Mouse (Mus musculus): ENCODE data around the gene Rnaseh2b. TPM values are rescaled to one million over a fixed set of nuclear protein-coding genes. Genes with fewer than 3 reads are reported as not detected.
A peak's percentile ranks its signal among the peaks of the same experiment; 100 is the strongest.

Rnaseh2b gene
- polyA plus RNA-seq (2017; shearing (Covaris generic)): 10 to 100 TPM; 24.5 to 34.1 TPM

DNA sequence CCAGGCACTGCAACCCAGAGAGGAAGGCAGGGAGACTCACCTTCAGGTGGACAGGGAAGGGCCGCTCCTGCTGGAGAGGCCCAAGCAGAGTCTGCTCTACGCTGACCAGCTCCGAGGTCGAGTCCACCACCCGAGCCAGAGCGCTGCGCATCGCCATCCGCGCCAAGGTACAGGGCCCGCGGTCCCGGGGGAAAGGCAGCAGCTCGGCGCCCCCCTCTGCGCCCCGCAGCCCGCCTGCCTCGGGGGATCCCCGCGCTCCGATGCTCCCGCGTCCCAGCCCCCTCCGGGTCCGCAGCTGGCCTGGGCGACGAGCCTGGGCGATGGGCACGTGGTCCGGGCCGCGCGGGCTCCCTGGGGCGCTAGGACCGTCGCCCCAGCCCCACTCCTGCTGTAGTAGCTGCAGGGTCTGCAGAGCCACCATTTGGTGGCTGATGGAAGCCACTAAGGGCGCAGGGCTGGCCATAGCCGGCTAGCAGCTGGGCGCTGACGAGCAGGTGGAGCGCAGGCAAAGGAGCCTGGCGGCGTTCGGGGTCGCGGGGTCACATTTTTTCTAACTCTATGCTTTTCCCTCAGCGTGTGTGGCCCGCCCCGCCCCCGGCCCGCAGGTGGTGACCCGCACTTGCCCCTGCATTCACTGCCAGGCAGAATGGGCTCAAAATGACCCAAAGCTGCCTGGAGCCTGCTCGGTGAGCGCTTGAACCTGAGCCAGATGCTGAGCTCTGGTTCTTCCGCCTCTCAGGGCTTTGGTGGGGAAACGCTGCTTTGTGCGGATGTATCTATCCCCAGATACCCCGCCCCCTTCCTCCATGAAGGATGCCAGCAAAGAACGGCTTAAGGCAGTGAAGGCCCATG lies at the start of gene Rnaseh2b, which contains the start of gene Dleu7:
Rnaseh2b (plus strand) TSS at position 102 of the 852 bp plus-strand sequence.
Dleu7 (minus strand) TSS at position 560 of the 852 bp plus-strand sequence.
- ATAC-seq: peak; percentile 77

- ATAC-seq: no peak
Measured at GRCm38 (mm10) chr14:62243530-62243929, 48.9 kb upstream of the Rnaseh2b start.

DNA sequence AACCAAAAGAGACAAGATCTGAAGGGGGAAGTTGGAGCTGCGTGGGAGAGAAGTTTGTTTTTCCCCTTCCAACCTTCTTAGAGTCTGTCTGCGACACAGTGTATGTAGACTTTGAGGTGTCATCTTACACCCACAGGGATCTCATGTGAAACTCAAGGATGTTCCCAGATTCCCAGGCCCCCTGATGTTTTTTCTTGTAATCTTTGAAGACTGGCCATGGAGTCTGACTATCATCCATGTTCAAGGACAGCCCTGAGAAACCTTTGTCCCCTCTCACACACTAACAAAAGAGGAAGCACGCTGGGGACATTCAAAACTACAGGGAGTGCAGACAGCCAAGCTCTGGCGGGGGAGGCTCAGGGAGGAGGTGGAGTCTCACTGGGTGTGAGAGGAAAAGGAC lies 46.8 kb upstream of the Rnaseh2b start:
- ATAC-seq: no peak

DNA sequence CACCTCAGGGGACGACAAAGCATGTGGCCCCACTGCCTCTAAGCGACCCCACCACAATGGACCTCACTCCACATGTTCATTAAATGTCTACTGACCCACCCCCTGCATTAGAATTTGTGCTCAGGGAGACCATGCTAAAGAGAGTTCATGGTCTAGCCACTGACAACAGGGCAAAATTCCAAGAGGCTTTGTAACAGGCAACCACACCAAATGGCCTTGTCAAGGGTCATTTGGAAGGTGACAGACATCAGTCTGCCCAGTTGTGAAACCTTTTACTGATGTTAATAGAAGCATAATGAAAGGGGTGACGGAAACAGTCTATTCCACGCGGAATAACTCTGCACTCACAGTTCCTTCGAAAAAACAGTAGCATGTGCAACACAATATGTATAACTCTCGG lies 44.0 kb upstream of the Rnaseh2b start:
- no peak for ATAC-seq

- no peak for ATAC-seq
Measured at GRCm38 (mm10) chr14:62248796-62249195, 43.6 kb upstream of the Rnaseh2b start.

DNA sequence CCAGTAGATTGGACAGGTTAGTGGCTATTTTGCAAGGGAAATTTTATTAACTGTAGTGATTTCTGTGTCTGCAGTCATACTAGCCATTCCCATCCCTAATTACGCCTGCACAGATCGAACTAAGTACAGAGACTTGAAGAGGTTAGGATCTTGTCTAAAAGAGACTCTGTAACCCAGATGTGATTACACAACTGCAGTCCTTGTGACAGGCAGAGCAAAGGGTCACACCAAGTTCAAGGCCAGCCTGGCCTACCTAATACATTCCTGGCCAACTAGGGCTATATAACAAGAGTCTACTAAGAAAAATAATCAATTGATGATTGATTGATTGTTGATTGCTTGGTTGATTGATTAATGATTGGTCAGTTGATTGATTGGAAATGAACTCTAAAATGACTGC lies 43.1 kb upstream of the Rnaseh2b start:
- ATAC-seq: no peak

GRCm38 (mm10) chr14:62250046-62250445 lies 42.3 kb upstream of the Rnaseh2b start:
- no peak for ATAC-seq

DNA sequence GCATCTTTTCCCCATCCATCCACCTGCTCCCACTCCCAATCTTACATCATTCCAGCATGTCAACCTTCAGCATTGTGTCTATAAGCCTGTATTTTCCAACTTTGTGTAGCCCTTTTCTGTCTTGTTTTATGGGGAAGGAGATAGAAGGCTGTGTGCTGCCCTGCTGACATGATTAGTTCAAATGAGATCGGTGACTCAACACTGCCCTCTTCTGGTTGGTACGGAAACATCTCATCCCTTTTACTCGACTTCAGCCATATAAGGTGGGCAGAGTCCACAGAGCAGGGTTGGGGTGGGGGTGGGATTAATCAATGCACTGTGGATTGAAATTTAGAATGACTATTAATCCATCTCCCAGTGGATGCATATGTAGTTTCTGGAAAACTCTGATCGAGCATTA lies 40.4 kb upstream of the Rnaseh2b start:
- peak; percentile 58 for ATAC-seq

- no peak for ATAC-seq
Measured at GRCm38 (mm10) chr14:62254371-62254770, 38.0 kb upstream of the Rnaseh2b start.

GRCm38 (mm10) chr14:62256066-62256465 lies 36.3 kb upstream of the Rnaseh2b start:
- ATAC-seq: no peak

GRCm38 (mm10) chr14:62258125-62258524 lies 34.3 kb upstream of the Rnaseh2b start:
- no peak for ATAC-seq

DNA sequence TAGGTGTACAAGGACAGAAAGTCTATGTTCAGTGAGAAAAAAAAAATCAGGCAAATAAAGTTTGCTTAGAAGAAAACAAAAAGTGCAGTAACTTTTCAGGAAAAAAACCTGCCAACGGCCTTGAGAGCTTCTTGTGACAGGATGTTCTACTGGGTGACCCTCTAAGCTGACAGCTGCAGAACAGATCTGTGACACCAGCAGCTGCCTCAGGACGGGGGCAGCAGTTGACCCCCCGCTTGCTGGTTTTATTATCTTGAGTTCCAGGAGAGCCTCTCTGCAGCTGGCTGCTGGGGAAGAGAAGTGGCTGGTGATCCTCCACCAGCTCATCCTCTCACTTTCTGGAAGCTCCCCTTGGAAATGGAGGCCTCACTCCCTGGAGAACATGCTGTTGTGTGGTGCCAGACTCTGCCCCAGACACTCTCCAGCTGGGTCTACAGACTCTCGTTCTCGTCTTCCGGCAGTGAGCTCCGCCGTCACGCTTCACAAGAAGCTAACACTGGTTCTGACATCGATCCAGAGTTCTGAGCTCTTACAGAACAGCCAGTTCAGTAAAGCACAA lies 33.3 kb upstream of the Rnaseh2b start:
- ATAC-seq: no peak

GRCm38 (mm10) chr14:62270698-62271396 lies 21.5 kb upstream of the Rnaseh2b start:
- ATAC-seq: no peak

DNA sequence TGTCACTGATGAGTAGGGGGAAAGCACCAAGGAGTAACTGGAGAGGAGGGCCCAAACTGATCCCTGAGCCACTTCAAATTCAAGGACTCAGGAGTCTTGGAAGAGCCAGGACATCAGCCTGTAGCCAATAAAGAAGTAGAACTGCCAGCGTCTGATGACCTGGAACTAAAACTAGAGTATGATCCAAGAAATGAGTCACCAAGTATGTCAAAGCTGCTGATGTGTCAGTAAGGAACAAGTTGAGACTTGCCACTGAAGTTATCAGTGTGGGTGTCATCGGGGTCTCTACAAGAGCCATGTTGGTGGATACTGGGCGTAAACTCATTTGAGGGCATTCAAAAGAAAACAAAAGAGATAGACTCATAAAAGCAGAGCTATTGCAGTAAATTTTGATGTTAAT lies 18.8 kb upstream of the Rnaseh2b start:
- ATAC-seq: no peak

- ATAC-seq: no peak
Measured at GRCm38 (mm10) chr14:62282974-62283373, 9.4 kb upstream of the Rnaseh2b start.

DNA sequence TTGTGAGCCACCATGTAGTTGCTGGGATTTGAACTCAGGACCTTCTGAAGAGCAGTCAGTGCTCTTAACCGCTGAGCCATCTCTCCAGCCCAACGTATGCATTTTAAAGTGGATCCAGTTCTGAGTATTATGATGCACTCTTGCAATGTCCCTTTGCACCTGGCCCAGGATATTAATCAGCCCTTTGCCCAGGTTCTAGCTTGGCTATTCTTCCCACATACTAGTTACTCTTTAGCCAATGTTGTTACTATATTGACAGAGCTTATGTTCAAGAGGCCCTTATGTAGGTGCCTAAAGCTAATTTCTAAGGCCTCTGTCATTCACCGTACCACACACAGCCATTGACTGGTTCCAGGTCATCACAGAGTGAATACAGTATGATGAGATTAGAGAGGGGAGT lies 3.7 kb upstream of the Rnaseh2b start:
- ATAC-seq: no peak

DNA sequence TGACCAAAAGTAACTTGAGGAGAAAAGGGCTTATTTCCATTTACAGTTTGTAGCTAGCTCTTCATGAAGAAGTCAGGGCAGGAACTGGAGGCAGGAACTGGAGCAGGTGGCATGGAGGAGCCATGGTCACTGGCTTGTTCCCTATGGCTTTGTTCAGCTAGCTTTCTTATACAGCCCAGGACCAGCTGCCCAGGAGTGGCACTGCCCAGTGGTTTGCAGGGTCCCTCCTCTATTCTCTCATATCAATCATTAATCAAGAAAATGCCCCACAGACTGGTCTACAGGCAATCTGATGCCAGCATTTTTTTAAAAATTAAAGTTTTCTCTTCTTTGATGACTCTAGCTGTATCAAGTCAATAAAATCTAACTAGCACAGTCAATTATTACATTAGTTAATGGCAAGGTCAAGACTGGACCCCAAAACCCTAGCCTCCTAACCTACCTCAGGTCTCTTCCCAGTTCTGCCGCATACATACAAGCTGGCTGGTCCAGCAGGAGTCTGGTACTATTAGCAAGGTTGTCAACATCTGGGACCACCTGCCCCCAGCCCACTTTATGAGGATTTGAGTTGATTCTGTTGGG lies 892 bp upstream of the Rnaseh2b start:
- no peak for ATAC-seq

DNA sequence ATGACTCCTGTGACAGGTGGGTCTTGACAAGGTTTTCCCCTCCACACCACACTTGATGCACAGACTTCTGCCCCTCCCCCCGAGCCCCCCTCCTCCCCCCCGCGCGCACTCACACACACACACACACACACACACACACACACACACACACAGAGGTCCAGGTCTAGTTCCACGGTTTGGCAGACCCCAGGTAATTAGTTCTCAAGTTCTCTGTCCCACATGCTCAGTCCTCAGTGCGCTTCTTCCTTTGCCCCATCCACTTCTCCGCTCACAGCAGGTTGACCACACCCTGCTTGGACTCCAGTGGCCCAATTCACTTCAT lies 262 bp upstream of the Rnaseh2b start:
- no peak for ATAC-seq

- ATAC-seq: no peak
Measured at GRCm38 (mm10) chr14:62298808-62299207, 6.4 kb downstream of the Rnaseh2b start.

GRCm38 (mm10) chr14:62300031-62300430 lies 7.6 kb downstream of the Rnaseh2b start:
- no peak for ATAC-seq

DNA sequence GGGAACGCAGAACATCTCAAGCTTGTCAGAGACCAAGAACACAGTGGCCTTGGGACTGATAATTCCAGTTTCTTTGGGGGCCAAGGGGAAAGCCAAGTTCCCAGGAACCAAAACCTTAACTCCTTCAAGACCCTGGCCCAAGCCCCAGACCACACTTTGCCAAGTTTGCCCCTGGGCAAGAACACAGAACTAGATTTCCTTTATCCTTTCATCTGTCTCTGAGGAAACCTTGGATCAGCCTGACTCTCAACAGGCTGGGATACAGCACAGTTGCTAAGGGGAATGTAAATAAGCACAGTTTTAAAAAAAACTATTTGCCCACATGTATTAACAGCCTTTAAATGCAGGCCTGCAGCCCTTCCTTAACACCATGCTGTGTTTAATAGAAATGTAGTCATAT lies 15.2 kb downstream of the Rnaseh2b start:
- ATAC-seq: no peak

DNA sequence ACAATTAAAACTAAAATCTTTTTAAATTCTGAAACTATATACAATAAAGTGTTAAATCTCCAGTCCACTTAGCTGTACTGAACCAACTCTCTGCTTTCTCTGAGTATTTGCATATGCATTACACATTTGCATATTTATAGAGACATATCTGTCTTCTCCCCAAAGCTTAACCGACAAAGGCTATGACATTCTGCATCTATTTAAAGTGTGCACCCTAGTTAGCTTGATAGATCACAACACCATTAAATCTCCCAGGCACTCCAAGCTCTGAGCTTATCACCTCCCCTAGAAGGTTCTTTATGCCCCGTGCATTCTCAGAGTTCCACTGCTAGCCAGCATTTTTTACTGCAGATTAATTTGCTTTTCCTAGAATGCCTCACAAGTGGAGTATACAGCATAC lies 16.6 kb downstream of the Rnaseh2b start:
- no peak for ATAC-seq

GRCm38 (mm10) chr14:62311672-62312071 lies 19.3 kb downstream of the Rnaseh2b start:
- ATAC-seq: no peak
